Mouse (Mus musculus): ENCODE measurements at regions not wholly inside any gene's neighbourhood (a gene's known extent, or its start where the extent isn't known, plus 50 kb on each side); places are given as distances from the start of the nearest gene placed in this dataset.

- TF ChIP-seq CTCF (IDR thresholded peaks at IDR 0.05; ENCODE audit: insufficient read depth, low read depth, low read length) = no peak
- TF ChIP-seq POLR2A (IDR thresholded peaks at IDR 0.05; ENCODE audit: insufficient read depth, low read depth, low read length) = no peak
Observed at GRCm38 (mm10) chr8:87417466-87417865, 54.9 kb downstream of the Cbln1 start.
